Mouse (Mus musculus) erythroblast, embryonic 14.5 days (primary cell): ENCODE measurements around the gene Igf1.

Experiments
- GATA1 ChIP-seq: IDR thresholded peaks from 2 replicates; pipeline ENCODE4 v1.6.1; 2012; ENCODE audit warnings: low read length, inconsistent platforms, mixed read lengths
- TAL1 ChIP-seq: IDR thresholded peaks from 3 replicates; pipeline ENCODE4 v1.6.1; 2012; ENCODE audit warnings: low read length, inconsistent platforms, mixed read lengths

DNA sequence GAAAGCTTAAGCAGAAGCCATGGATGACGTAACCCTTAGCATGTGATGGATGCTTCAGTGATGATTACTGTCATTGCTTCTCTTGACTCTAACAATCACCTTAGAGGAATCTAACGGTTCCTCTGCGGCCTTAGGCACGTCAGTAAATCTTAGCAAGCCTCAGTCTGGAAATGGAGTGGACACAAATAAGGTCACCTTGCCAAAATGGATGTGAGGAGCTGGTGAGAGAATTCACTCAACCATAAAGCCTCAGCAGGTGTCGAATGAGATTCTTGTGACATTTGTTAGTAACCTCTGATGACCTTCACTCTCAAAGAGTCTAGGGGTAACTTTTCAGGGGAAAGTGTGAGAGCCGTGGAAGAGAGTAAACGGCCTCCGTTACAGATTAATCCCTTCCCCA lies 68.5 kb downstream of the Igf1 start:
- TF ChIP-seq GATA1 = no peak
- no peak for TF ChIP-seq TAL1
